Mouse (Mus musculus): Measurements from ENCODE around the gene Lrrc15. TPM values are rescaled to one million over a fixed set of nuclear protein-coding genes. Genes with fewer than 3 reads are reported as not detected.
A peak's percentile ranks its signal among the peaks of the same experiment; 100 is the strongest.

The Lrrc15 gene
- polyA plus RNA-seq, 1 experiment from 2014 or later: 0.43 TPM

DNA sequence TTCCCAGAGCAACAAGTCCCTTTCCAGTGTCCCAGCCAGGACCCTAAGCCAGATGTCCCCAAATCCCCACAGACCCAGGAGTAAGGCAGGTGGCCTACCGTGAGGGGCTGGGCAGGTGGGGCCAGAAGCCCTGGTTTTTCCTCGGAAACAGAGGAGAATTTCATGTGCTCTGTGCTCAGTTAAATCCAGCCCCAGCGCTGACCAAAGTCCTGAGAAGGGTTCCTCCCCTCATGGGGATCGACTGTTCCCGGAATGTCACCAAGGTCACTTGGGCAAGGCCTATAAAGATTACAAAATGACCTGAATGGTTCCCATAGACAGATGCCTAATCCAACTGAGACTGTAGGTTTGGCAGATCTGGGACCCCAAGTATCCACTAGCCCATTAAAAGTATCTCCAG lies 15.7 kb downstream of the Lrrc15 start, which contains the start of gene Cpn2:
Gene Cpn2, minus strand, starts transcription at position 141 of the 400 bp plus-strand sequence.
- Histone ChIP-seq H3K4me3 (replicated peaks; ENCODE audit: low read depth, low read length) (no peak within 1 kb of the TSS), H3K4me2 (ENCODE audit: low read length) (no peak within 1 kb of the TSS), H3K27ac (replicated peaks; ENCODE audit: low read depth, low read length) (no peak within 1 kb of the TSS), H3K36me3 (ENCODE audit: control insufficient read depth, insufficient read depth, low read length) (no peaks in the 10 kb centered on the region), H3K4me1 (ENCODE audit: control insufficient read depth, insufficient read depth, low read length) (no peaks in the 10 kb centered on the region), H3K9me3 (ENCODE audit: control insufficient read depth, low read length) (no peaks in the 10 kb centered on the region), H3K27me3 (ENCODE audit: control insufficient read depth, insufficient read depth, low read length) (no peaks in the 10 kb centered on the region), H3K9ac (replicated peaks; ENCODE audit: low read length) (no peak within 1 kb of the TSS)
- 73% methylated on average over 5 of the region's 5 CpGs for WGBS
- DNase-seq: no peak
- ATAC-seq (ENCODE audit: low FRiP score, low TSS enrichment): no peak

DNA sequence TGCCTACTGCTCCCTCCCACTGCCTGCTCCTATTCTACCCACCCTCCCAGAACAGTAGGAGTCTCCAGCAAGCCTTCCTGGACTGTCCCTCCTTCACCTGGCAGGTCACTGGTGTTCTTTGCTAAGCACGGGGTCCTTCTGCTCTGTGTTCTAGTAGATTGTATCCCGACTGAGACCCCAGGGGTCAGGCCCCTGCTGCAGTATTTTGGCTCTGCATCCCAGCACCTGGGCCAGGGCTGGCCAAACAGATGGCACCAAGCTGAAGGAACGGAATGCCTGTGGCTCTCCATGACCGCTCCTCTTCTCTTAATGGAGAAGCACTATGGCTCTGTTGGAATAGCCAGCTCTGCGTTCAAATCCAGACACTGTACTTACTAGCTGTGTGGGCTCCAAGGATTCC lies 16.5 kb downstream of the Lrrc15 start:
- ATAC-seq (ENCODE audit: low FRiP score, low TSS enrichment): no peak

DNA sequence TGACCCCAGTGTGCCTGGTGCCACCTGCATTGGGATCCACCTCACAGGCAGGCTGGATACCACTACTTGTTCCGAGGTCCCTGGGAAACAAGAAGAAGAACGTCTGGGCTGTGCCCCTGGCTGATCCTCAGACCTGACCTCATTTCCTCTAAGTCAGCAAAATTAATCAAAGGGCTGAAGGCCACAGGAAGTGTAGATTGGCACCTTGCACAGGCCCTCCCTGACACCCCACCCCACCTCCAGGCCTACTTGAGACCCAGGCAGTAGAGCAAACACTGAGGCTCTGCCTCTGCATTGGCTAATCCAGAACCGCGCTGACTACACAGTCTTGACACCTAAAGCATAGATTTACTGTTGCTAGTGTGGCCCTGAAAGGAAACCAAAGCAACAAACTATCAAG lies 17.4 kb downstream of the Lrrc15 start:
- Histone ChIP-seq H3K27ac (replicated peaks; ENCODE audit: low read depth, low read length) (no peak overlapping the region), H3K4me3 (replicated peaks; ENCODE audit: low read depth, low read length) (no peak overlapping the region), H3K9me3 (ENCODE audit: control insufficient read depth, low read length) (no peaks in the 10 kb centered on the region), H3K36me3 (ENCODE audit: control insufficient read depth, insufficient read depth, low read length) (no peaks in the 10 kb centered on the region), H3K4me2 (ENCODE audit: low read length) (no peak overlapping the region), H3K27me3 (ENCODE audit: control insufficient read depth, insufficient read depth, low read length) (no peaks in the 10 kb centered on the region), H3K9ac (replicated peaks; ENCODE audit: low read length) (no peak overlapping the region), H3K4me1 (ENCODE audit: control insufficient read depth, insufficient read depth, low read length) (no peaks in the 10 kb centered on the region)
- WGBS: 91% methylated on average over 4 of the region's 4 CpGs
- ATAC-seq (ENCODE audit: low FRiP score, low TSS enrichment) (no peak), DNase-seq (no peak)

More for the DNA sequence above, 16.5 kb downstream of the Lrrc15 start:
- H3K4me3 ChIP-seq (replicated peaks; ENCODE audit: low read depth, low read length): no peak overlapping the region
- no peaks in the 10 kb centered on the region for H3K36me3 ChIP-seq (ENCODE audit: control insufficient read depth, insufficient read depth, low read length)
- no peaks in the 10 kb centered on the region for H3K9me3 ChIP-seq (ENCODE audit: control insufficient read depth, low read length)
- H3K4me2 ChIP-seq (ENCODE audit: low read length): no peak overlapping the region
- 89% methylated on average over 5 of the region's 5 CpGs for WGBS
- no peaks in the 10 kb centered on the region for H3K4me1 ChIP-seq (ENCODE audit: control insufficient read depth, insufficient read depth, low read length)
- H3K9ac ChIP-seq (replicated peaks; ENCODE audit: low read length): no peak overlapping the region
- no peaks in the 10 kb centered on the region for H3K27me3 ChIP-seq (ENCODE audit: control insufficient read depth, insufficient read depth, low read length)
- H3K27ac ChIP-seq (replicated peaks; ENCODE audit: low read depth, low read length): no peak overlapping the region
- DNase-seq: no peak

DNA sequence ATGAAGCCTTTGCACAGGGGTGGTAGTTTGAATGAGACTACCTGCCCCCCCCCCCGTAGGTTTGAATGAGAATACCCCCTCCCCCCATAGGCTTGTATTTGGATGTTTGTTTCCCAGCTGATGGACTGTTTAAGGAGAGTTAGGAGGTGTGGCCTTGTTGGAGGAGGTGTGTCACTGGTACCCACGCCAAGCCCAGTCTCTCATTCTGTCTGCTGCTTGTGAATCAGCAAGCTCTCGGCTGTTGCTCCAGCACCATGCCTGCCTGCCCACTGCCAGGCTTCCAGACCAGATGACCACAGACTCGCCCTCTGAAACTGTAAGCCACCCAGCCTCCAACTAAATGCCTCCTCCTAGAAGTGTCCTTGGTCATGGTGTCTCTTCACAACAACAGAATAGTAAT lies 19.9 kb downstream of the Lrrc15 start:
- no peaks in the 10 kb centered on the region for H3K9me3 ChIP-seq (ENCODE audit: control insufficient read depth, low read length)
- H3K9ac ChIP-seq (replicated peaks; ENCODE audit: low read length): no peak overlapping the region
- no peaks in the 10 kb centered on the region for H3K4me1 ChIP-seq (ENCODE audit: control insufficient read depth, insufficient read depth, low read length)
- DNase-seq (no peak), ATAC-seq (ENCODE audit: low FRiP score, low TSS enrichment) (no peak)
- no peaks in the 10 kb centered on the region for H3K27me3 ChIP-seq (ENCODE audit: control insufficient read depth, insufficient read depth, low read length)
- 59% methylated on average over 4 of the region's 4 CpGs for WGBS
- no peak overlapping the region for H3K27ac ChIP-seq (replicated peaks; ENCODE audit: low read depth, low read length)
- no peak overlapping the region for H3K4me2 ChIP-seq (ENCODE audit: low read length)
- no peaks in the 10 kb centered on the region for H3K36me3 ChIP-seq (ENCODE audit: control insufficient read depth, insufficient read depth, low read length)
- H3K4me3 ChIP-seq (replicated peaks; ENCODE audit: low read depth, low read length): no peak overlapping the region

DNA sequence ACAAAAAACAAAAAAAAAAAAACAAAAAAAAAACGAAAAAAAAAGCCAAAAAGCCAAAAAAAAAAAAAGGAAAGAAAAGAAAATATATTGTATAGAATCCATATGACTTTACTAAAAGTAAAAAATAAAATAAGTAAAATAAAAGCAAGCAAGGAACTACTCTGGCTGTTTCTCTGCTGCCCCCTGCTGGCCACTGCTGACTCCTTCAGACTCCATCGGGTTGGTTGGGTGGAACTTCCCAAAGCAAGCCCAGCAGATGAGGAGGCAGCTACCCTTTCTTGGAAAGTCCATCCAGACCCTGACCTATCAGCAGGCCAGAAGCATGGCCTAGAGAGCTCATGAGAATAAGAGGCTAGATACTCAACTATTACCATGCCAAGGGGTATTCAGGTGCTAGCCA lies 20.4 kb downstream of the Lrrc15 start:
- Histone ChIP-seq H3K9ac (replicated peaks; ENCODE audit: low read length) (no peak overlapping the region), H3K4me1 (ENCODE audit: control insufficient read depth, insufficient read depth, low read length) (no peaks in the 10 kb centered on the region), H3K27me3 (ENCODE audit: control insufficient read depth, insufficient read depth, low read length) (no peaks in the 10 kb centered on the region), H3K4me3 (replicated peaks; ENCODE audit: low read depth, low read length) (no peak overlapping the region), H3K36me3 (ENCODE audit: control insufficient read depth, insufficient read depth, low read length) (no peaks in the 10 kb centered on the region), H3K9me3 (ENCODE audit: control insufficient read depth, low read length) (no peaks in the 10 kb centered on the region), H3K27ac (replicated peaks; ENCODE audit: low read depth, low read length) (no peak overlapping the region), H3K4me2 (ENCODE audit: low read length) (no peak overlapping the region)
- peak; percentile 87 for DNase-seq
- ATAC-seq (ENCODE audit: low FRiP score, low TSS enrichment): no peak
- WGBS: 2% methylated on average over 2 of the region's 2 CpGs

DNA sequence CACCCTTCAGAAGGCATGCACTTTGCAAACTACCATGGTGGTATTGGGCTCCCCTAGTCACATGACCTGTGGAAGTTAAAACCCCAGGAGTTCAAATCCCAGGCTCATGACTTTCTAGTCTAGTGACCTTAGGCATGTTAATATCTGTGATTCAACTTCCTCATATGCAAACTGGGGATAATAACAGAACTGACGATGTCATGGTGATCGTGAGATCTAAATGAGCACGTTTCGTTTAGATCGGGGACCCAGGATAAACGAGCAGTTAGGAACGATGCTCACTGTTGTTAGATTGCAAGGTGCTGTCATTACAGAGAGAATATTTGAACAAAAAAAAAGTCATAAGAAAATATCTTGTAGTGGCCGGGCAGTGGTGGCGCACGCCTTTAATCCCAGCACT lies 20.9 kb downstream of the Lrrc15 start:
- Histone ChIP-seq H3K9me3 (ENCODE audit: control insufficient read depth, low read length) (no peaks in the 10 kb centered on the region), H3K27ac (replicated peaks; ENCODE audit: low read depth, low read length) (no peak overlapping the region), H3K4me2 (ENCODE audit: low read length) (no peak overlapping the region), H3K4me1 (ENCODE audit: control insufficient read depth, insufficient read depth, low read length) (no peaks in the 10 kb centered on the region), H3K27me3 (ENCODE audit: control insufficient read depth, insufficient read depth, low read length) (no peaks in the 10 kb centered on the region), H3K9ac (replicated peaks; ENCODE audit: low read length) (no peak overlapping the region), H3K4me3 (replicated peaks; ENCODE audit: low read depth, low read length) (no peak overlapping the region), H3K36me3 (ENCODE audit: control insufficient read depth, insufficient read depth, low read length) (no peaks in the 10 kb centered on the region)
- no peak for DNase-seq
- no peak for ATAC-seq (ENCODE audit: low FRiP score, low TSS enrichment)
- WGBS: 91% methylated on average over 10 of the region's 10 CpGs

DNA sequence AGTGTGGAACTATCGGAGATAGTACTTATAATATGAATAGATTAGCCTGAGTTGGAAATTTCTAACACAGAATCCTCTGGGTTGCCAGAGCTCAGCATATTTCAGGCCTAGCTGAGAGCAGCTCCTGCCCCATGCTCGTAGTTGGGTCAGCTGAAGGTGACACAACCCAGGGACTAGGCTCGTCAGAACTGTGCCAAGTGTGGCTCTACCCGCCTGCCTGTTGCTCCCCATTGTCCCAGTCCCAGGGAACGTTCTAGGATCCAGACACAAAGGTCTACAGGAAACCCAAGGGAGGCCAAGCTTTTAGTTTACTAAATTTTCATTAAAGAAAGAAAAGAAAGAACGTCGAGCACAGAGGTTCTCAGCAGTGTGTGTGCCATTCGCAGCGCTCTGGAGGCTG lies 21.7 kb downstream of the Lrrc15 start:
- no peak overlapping the region for H3K4me3 ChIP-seq (replicated peaks; ENCODE audit: low read depth, low read length)
- H3K9me3 ChIP-seq (ENCODE audit: control insufficient read depth, low read length): no peaks in the 10 kb centered on the region
- H3K27ac ChIP-seq (replicated peaks; ENCODE audit: low read depth, low read length): no peak overlapping the region
- ATAC-seq (ENCODE audit: low FRiP score, low TSS enrichment) (no peak), DNase-seq (no peak)
- no peak overlapping the region for H3K4me2 ChIP-seq (ENCODE audit: low read length)
- H3K9ac ChIP-seq (replicated peaks; ENCODE audit: low read length): no peak overlapping the region
- H3K27me3 ChIP-seq (ENCODE audit: control insufficient read depth, insufficient read depth, low read length): no peaks in the 10 kb centered on the region
- H3K4me1 ChIP-seq (ENCODE audit: control insufficient read depth, insufficient read depth, low read length): no peaks in the 10 kb centered on the region
- WGBS: 89% methylated on average over 9 of the region's 9 CpGs
- no peaks in the 10 kb centered on the region for H3K36me3 ChIP-seq (ENCODE audit: control insufficient read depth, insufficient read depth, low read length)

DNA sequence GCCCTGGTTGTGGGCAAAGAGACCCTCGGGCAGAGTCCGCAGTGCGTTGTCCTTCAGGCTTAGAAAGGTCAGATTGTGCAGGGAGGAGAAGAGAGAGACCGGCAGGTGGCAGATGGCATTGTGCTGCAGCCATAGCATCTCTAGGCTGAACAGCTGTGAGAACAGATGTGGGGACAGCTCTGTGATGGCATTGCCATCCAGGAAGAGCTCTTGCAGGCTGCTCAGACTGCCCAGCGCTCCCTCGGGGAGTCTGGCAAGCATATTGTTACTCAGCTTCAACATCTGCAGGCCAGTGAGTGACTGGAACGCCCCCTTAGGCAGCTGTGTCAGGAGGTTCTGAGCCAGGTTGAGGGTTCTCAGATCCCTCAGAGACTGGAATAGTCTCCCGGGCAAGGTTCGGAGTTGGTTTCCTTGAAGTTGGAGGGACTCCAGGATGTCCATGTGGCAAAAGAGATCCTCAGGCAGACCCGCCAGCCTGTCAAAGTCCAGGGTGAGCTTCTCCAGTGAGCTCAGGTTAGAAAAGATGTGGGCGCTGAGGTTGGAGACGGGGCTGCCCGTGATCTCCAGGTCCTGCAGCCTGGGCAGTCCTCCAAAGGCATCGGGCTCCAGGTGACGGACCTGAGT lies 22.9 kb downstream of the Lrrc15 start:
- Histone ChIP-seq H3K36me3 (ENCODE audit: control insufficient read depth, insufficient read depth, low read length) (no peaks in the 10 kb centered on the region), H3K27me3 (ENCODE audit: control insufficient read depth, insufficient read depth, low read length) (no peaks in the 10 kb centered on the region), H3K4me2 (ENCODE audit: low read length) (no peak overlapping the region), H3K9ac (replicated peaks; ENCODE audit: low read length) (no peak overlapping the region), H3K4me1 (ENCODE audit: control insufficient read depth, insufficient read depth, low read length) (no peaks in the 10 kb centered on the region), H3K4me3 (replicated peaks; ENCODE audit: low read depth, low read length) (no peak overlapping the region), H3K9me3 (ENCODE audit: control insufficient read depth, low read length) (no peaks in the 10 kb centered on the region), H3K27ac (replicated peaks; ENCODE audit: low read depth, low read length) (no peak overlapping the region)
- DNase-seq: no peak
- 91% methylated on average over 15 of the region's 15 CpGs for WGBS
- ATAC-seq (ENCODE audit: low FRiP score, low TSS enrichment): no peak

DNA sequence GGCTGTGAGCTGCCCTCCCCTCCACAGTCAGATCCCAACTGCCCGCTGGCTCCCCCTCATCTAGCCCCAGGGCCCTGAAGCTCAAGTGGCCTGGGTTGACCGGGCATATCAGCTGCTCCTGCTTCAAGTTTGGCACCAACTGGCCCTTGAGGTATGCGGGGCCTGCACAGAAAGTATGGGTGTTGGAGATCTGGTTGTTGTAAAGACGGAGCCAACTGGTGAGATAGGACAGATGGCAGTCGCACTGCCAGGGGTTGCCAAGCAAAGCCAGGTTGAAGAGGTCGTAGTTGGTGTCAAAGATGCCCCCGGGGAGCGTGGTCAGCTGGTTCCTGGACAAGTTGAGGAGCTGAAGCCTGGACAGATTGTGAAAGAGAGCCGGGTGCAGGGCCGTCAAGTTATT lies 23.6 kb downstream of the Lrrc15 start:
- no peak overlapping the region for H3K9ac ChIP-seq (replicated peaks; ENCODE audit: low read length)
- WGBS: 87% methylated on average over 10 of the region's 10 CpGs
- H3K36me3 ChIP-seq (ENCODE audit: control insufficient read depth, insufficient read depth, low read length): no peaks in the 10 kb centered on the region
- H3K4me3 ChIP-seq (replicated peaks; ENCODE audit: low read depth, low read length): no peak overlapping the region
- H3K9me3 ChIP-seq (ENCODE audit: control insufficient read depth, low read length): no peaks in the 10 kb centered on the region
- DNase-seq: no peak
- no peaks in the 10 kb centered on the region for H3K4me1 ChIP-seq (ENCODE audit: control insufficient read depth, insufficient read depth, low read length)
- H3K27me3 ChIP-seq (ENCODE audit: control insufficient read depth, insufficient read depth, low read length): no peaks in the 10 kb centered on the region
- no peak for ATAC-seq (ENCODE audit: low FRiP score, low TSS enrichment)
- no peak overlapping the region for H3K27ac ChIP-seq (replicated peaks; ENCODE audit: low read depth, low read length)
- no peak overlapping the region for H3K4me2 ChIP-seq (ENCODE audit: low read length)
